Mouse (Mus musculus) right cerebral cortex, postnatal 10 days (tissue): ENCODE measurements around the gene Otoa.

ENCODE experiments used
- DNase-seq, 2 experiments: peaks; one replicate each; pipeline ENCODE4 v3.0.0; 2021; ENCODE audit warnings: low spot score in 2 of 2

Gene Otoa

GRCm38 (mm10) chr7:121081816-121082215 lies 366 bp downstream of the Otoa start:
- no peak for DNase-seq

GRCm38 (mm10) chr7:121082949-121083513 lies 1.6 kb downstream of the Otoa start:
- peak; percentile 48 to 50 for DNase-seq

GRCm38 (mm10) chr7:121084840-121085453 lies 3.5 kb downstream of the Otoa start:
- no peak for DNase-seq

- DNase-seq: no peak
These were observed 4.0 kb downstream of the Otoa start for GRCm38 (mm10) chr7:121085500-121085899.

DNA sequence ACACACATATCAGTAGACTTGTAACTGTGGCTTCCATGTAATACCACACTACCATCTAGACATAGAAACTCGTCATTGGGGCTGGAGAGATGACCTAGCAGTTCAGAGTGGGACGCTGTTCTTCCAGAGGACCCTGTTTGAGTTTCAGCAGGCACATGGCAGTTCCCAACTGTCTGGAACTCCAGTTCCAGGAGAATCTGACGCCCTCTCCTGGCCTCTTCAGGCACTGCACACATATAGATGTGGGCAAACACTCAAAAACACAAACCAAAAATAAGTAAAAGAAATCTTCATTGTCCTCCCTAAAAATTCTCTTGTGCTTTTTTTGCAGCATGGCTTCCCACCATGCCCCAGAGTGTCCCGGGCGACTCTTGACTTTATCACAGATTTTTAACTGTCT lies 7.3 kb downstream of the Otoa start:
- no peak for DNase-seq

- DNase-seq: no peak
These were observed 9.3 kb downstream of the Otoa start for GRCm38 (mm10) chr7:121090748-121091147.

GRCm38 (mm10) chr7:121093026-121093425 lies 11.6 kb downstream of the Otoa start:
- no peak for DNase-seq

DNA sequence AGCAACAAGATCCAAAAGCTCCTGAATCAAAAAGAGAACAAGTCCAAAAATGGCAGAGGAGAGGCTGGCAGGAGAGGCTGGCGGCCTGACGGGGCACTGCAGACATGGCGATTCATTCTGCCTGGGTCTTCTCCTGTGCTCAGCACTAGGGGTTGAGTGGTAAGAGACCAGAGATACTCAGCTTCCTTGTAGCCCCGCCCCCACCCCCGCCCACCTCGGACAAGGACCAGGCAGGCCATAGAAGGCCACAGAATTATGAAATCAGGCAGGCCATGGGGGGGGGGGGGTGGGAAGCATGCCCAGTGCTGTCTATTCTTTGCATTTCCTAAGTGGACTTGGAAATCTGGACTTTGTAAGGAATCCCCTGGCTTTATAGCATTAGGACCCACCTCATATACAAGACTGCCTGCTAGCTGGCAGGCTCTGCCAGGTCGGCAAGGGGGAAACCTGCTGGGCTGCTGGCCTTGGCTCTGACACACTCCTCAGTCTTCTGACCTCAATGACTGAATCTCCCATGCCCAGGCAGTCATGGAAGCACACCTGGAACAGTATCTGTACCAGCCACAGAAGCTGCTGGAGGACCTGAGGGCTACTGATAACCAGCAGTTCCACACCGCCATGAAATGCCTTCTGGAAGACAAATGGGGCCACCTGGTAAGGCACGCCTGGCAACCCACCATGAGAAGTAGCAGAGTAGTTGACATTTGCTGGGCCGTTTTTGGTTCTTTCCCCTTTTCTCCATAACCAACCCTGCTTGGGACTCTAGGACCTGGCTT lies 17.4 kb downstream of the Otoa start:
- no peak for DNase-seq

DNA sequence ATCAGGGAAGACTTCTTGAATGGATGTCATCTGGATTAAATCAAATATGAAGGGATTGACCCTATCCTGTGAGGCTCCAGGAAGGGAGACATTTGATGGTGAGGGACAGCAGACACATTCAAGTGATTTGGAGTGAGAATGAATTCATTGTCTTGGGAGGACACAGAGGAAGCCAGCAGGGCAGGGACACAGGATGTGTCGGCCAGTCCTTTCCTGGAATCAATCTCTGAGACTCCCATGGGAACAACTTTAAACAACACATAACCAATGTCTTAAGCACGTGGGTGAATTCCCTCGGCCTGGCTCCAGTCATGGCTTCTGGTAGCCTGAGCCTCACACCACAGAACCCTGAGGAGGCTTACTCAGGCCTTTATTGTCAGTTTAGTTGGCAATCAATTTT lies 26.4 kb downstream of the Otoa start:
- DNase-seq: no peak

GRCm38 (mm10) chr7:121111321-121111720 lies 29.9 kb downstream of the Otoa start:
- no peak for DNase-seq

- no peak for DNase-seq
These were observed 30.3 kb downstream of the Otoa start for GRCm38 (mm10) chr7:121111762-121112161.

GRCm38 (mm10) chr7:121120143-121120818 lies 38.8 kb downstream of the Otoa start:
- DNase-seq: peak; percentile 88 to 92

- DNase-seq: no peak
These were observed 49.4 kb downstream of the Otoa start for GRCm38 (mm10) chr7:121130837-121131236.

- DNase-seq: peak in 1 of 2 experiments; percentile 29
These were observed 59.8 kb downstream of the Otoa start for GRCm38 (mm10) chr7:121141274-121141673.

GRCm38 (mm10) chr7:121150662-121151061 lies 69.2 kb downstream of the Otoa start:
- DNase-seq: no peak

DNA sequence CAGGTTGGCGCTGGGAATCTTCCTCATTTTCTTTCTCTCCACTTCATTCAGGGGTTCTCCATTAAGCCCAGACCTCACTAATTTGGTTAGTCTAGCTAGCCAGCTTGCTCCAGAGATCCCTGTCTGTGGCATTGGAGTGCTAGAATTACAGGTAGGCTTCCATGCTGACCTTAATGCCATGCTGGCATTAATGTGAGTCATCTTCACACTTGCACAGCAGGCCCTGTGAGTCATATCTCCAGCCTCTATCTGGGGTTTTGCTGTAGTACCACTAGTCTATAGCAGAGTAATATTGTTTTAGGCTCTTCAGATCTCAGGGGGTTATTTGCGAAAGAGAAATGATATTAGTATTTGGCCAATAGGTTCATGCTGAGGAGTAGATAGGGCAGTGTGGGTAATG lies 70.7 kb downstream of the Otoa start:
- DNase-seq: no peak

GRCm38 (mm10) chr7:121165616-121166015 lies 84.2 kb downstream of the Otoa start:
- no peak for DNase-seq

- peak in 1 of 2 experiments; percentile 27 for DNase-seq
These were observed 90.4 kb downstream of the Otoa start for GRCm38 (mm10) chr7:121171888-121172287.

DNA sequence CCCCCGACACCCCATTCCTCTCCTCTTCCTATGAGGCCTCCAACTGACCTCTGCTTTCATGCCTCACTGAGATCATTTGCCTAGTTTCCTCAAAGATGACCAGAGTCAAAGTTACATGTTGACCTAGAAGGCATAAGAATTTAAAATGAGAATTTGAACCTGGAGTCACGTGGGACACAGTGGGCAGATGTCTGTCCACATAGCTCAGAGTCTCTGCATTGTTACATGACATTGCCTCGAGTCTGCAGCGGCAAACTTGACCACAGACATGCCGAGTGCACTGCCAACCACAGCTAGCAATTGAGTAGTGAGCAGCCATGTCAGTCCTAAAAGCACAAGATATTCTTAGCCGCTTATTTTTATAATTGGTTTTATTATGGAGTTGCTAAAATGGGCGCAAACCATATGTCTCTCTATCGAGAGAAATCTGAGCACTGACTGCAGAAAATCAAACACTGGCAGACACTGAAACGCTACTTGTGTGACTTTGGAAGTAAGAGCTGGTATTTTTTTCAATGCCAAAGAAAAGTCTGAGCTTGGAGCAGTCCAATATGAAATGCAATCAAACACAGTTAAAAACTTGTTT lies 105.8 kb downstream of the Otoa start:
- peak in 1 of 2 experiments; percentile 40 for DNase-seq

DNA sequence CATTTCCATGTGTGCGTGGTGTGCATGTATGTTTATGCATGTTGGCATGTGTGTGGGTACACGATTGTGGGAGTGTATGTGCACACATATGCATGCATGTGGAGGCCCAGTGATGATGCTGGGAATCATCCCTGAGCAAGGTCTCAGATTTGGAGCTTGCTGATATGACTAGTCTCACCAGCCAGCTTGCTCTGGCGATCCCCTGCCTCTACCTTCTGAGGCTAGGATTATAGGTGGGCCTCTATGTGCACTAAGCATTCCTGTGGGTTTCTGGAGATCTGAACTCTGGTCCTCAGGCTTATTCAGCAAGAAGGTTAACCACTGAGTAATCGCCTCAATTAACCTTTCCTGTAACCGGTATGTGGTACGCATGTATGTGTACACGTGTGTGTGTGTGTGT lies 107.5 kb downstream of the Otoa start:
- no peak for DNase-seq

DNA sequence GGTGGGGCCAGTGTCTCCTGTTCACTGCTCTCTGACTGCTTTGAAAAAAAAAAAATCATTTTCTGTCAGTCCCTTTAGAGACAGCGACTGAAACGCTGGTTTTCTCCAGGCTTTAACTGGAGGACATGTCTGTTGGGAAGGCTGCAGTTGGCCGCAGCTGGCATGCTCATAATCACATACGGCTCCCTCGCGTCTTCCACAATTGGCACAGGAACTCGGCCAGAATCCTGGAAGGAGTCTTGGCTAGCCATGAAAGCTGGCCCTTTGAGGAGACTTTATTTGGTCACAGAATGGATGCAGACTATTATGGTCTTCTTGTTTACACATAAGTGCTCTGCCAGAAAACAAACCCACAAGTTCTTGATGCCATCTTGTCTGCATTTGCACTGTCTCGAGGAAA lies 117.5 kb downstream of the Otoa start:
- DNase-seq: peak; percentile 80 to 84

DNA sequence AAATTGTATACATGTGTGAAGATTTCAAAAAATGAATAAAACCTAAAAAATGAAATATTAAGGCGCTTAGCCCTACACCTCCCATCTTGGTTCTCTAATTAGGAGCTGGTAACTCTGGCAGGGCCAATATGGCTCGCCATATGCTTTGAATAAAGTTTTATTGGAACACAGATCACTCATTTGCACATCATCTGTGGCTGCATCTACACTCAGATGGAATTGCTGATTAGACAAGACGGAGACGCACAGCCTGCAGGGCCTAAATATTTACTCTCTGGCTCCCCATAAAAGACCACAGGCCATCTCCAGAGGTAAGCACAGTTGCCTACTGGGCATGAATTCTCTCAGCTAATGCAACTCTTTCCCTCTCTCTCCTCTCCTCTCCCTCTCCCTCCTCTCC lies 130.4 kb downstream of the Otoa start:
- DNase-seq: no peak
